Mouse (Mus musculus): Measurements from ENCODE around the gene Zcchc7.

GRCm38 (mm10) chr4:44816584-44816983 lies 60.9 kb downstream of the Zcchc7 start:
- TF ChIP-seq CTCF (IDR thresholded peaks at IDR 0.05) (no peak), EP300 (IDR thresholded peaks at IDR 0.05) (no peak)

All from lung, postnatal 0 days (tissue).